Mouse (Mus musculus) forelimb bud, embryonic 11.5 days (tissue): ENCODE data around the gene Lin28a.

ENCODE experiments used
- DNase-seq: peaks from one replicate; pipeline ENCODE4 v3.0.0-alpha.2; 2012; ENCODE audit warnings: low read depth, low spot score

The Lin28a gene

GRCm38 (mm10) chr4:133980496-133980895, 38.1 kb downstream of the Lin28a start:
- no peak for DNase-seq

DNA sequence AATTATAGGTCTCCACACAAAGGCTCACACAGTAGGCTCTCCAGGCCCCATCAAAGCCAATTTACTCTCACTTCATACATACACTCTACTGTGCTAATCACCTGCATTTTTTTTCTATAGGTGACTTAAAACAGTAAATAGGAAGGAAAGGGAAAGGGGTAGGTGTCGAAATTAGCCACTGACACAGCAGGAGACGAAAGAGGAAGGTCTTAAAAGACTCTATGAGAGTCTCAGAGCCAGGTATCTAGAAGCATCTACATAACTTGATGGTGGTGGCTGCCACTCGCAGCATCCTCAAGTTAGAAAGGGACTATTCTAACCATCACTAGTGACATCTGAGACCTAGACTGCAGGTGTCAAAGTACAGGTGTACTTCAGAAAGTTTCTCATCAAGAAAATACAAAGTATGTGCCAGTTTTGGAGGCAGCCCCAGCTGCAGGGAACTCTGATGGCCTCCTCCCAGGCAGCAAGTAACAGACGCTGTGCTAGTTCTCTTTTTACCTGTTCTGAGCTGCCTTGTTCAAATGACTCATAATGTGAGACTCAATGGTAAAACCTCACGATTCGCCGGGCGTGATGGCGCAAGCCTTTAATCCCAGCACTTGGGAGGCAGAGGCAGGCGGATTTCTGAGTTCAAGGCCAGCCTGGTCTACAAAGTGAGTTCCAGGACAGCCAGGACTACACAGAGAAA, 40.5 kb downstream of the Lin28a start:
- no peak for DNase-seq

DNA sequence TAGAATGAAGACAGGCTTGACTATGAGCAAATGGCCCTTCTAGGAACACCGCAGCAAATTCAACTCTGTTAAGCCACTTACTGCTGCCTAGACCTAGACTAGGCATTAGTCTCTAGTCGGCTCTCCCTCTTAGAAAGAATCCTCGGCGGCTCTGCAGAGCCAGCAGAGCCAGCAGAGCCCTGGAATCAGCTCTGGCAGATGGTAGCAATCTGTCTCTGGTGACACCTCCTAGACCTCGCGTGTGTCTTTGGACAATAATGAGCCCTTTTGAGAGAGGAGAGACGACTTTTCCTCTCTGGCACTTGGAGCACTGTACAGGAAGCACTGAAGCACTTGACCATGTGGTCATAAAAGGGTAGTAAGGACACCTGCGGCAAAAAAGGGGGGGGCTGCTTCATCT, 46.9 kb downstream of the Lin28a start:
- no peak for DNase-seq

DNA sequence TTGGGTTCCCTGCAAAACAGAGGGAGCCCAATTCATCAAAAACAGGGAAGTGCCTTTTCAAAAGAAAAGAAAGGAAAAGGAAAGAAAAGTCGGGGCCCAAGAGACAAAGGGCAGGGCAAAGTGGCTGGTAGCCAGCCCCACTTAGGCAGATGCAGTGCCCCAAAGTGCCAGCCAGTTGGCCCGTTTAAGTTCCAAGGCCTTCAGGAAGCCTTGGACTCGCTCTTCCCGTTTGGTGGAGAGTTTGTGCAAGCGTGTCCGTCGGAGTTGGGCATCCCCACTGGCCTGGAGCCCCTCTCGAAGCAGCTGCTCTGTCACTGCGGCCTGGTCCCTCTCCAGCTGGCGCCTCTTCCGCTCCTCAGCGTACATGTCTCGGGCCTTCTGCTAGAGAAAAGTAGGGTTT, 47.8 kb downstream of the Lin28a start:
- no peak for DNase-seq

DNA sequence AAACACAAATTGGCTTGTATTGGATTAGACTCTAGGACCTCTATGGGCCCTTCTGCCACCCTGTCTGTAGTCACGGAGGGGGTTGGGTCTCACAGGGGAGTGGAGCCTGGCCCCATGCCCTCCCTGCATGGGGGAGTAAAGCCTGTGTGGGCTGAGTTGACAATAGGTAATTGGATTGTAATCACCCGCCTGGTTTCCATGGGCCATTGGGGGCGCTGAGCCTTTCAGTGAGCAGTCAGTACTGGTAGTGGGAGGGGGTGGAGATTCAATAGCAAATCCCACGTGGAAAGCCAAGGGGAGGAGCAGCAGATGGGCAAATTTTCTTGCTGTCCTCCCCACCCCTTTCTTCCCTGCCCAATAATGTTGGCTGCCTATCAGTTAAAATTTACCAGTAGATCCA, 48.4 kb downstream of the Lin28a start:
- no peak for DNase-seq

GRCm38 (mm10) chr4:133969114-133969770, 49.4 kb downstream of the Lin28a start:
- peak; percentile 35 for DNase-seq

DNA sequence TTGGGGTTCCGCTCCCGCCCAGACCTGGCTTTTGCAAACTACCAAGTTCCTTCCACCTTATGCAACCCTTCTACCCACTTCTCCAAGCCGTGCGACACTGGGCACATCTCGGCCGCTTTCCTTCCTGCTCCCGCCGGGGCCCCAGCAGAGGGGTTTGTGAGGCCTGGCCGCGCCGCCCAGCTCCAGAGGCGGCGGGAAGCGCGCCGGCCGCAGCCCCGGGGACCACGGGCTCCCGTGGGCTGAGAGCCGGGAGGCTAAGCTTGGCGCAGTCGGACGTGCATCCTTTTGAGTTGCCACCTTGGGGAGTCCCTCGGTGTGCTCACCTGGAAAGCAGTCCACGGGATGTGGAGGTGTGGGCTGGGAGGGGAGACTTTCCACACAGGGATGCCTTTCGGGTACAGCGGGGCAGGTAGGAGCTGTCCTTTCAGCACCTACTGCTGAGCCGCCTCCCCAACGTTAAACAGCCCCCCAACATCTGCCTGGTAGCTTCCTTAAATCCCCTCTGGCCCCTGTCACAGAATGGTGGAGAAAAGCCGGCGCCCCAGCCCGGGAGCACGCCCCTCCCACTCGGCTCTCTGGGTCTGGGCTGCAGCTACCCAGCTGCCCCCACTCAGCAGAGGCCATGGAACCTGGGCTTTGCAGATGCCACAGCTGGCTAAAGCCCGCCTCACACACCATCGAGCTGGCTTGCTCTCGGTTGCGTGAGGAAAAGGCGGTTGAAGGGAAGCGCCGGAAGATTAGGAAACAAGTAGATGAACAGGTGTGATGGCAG, 50.3 kb downstream of the Lin28a start, which contains the start of gene Hmgn2:
TSS of gene Hmgn2 (minus strand) at position 501 of the 772 bp plus-strand sequence.
- DNase-seq = peak; percentile 68

- peak; percentile 97 for DNase-seq
Observed at GRCm38 (mm10) chr4:133967866-133968149, 50.8 kb downstream of the Lin28a start.

DNA sequence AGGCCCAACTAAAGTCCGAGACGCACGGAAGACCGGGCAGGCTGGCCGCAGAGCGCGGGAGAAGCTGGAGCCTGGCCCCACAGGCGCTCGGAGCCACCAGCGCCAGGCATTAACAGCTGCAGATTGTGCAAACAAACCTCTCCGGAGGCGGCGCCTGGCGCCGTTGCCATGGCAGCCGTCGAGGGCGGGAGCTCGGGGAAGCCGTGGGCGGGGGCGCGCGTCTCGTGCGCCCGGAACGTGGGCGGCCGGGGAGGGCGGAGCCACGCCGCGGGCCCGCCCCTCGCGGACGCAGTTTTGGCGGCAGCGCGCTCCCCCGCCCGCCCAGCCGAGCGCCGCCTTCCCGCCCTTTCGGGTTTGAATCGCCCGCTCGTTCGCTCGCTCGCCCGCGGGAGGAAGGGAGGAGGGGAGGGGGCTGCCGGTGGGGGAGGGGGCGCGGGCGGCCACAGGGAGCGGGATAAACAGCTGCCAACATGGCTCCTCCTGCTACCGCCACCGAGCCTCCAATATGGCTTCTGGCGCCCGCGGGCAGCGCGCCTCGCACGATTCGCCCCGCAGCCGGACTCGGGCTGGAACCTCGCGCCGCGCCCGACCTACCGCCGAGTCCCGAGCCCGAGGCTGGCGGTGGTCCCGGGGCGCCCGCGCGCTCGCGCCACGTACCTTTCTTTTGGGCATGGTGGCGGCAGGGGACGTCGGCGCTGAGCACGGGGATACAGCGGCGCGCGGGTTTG, 51.3 kb downstream of the Lin28a start:
- DNase-seq = peak; percentile 94

GRCm38 (mm10) chr4:133966271-133966940, 52.2 kb downstream of the Lin28a start:
- no peak for DNase-seq

- no peak for DNase-seq
Observed at GRCm38 (mm10) chr4:133962566-133962965, 56.1 kb downstream of the Lin28a start.

DNA sequence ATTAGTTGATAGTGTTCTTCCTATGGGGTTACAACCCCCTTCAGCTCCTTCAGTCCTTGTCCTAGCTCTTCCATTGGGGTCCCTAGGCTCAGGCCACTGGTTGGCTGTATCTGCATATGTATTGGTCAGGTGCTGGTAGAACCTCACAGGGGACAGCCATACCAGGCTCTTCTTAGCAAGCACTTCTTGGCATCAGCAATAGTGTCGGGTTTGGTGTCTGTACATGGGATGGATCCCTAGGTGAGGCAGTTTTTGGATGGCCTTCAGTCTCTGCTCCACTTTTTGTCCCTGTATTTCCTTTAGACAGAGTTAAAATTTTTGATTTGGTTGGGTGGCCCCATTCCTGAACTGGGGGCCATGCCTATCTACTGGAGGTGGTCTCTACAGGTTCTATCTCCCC, 59.8 kb downstream of the Lin28a start:
- no peak for DNase-seq

- DNase-seq = no peak
Observed at GRCm38 (mm10) chr4:133956358-133956757, 62.3 kb downstream of the Lin28a start.
